Mouse (Mus musculus): ENCODE measurements around the gene Casp8. TPM values are rescaled to one million over a fixed set of nuclear protein-coding genes. Genes with fewer than 3 reads are reported as not detected.
A peak's percentile ranks its signal among the peaks of the same experiment; 100 is the strongest.
"Not testable (repeated sequence)": the region's sequence is repeated elsewhere in the genome, so short reads cannot be mapped to it uniquely, and the experiment has no call there.

Gene Casp8
- 1 to 10 TPM; 4.2 to 4.7 TPM for total RNA-seq (2021)
- long read RNA-seq, experiment 1, partial matches to known transcripts, result 0 of 4 reads
- long read RNA-seq, experiment 1, other reads (novel, unspliced or antisense), result 1 of 4 reads
- long read RNA-seq, experiment 2, partial matches to known transcripts, result 0 of 6 reads
- long read RNA-seq, experiment 2, other reads (novel, unspliced or antisense), result 1 of 6 reads

GRCm38 (mm10) chr1:58795291-58796058, at the start of gene Casp8:
Gene Casp8, plus strand, starts transcription at chr1:58795374.
- intact Hi-C loops (cut with DNase I), result no loop called here
- no peak for DNase-seq (ENCODE audit: low spot score in 2 of 2)

DNA sequence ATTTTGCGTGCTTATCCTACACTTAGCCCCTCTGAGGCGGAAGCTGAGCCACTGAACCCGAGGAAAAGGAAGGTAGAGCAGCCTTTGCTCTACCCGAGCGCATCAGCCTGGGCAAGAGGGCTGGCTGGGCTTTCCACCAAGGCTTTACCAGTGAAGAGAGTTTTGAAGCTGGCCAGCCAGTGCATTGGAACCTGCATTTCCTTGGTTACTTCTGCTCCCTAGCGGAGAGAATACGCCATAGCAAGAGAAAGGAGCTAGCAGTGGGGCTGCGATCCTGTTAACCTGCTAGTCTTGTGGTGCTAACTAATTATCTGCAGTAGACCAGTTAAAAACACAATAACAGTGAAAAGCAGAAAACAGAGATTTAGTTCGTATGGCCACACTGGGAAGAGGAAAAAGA, 48.3 kb upstream of the Casp8 start:
- intact Hi-C loops (cut with DNase I), result no loop called here

GRCm38 (mm10) chr1:58759451-58759850, 35.7 kb upstream of the Casp8 start:
- intact Hi-C loops (cut with DNase I), result no loop called here
- no peak for DNase-seq (ENCODE audit: low spot score in 2 of 2)

More for the DNA sequence above, 48.3 kb upstream of the Casp8 start:
- DNase-seq (ENCODE audit: low spot score in 2 of 2), result peak; percentile 68

- intact Hi-C loops (cut with DNase I), result no loop called here
- no peak for DNase-seq (ENCODE audit: low spot score in 2 of 2)
Measured at GRCm38 (mm10) chr1:58760581-58760980, 34.6 kb upstream of the Casp8 start.

DNA sequence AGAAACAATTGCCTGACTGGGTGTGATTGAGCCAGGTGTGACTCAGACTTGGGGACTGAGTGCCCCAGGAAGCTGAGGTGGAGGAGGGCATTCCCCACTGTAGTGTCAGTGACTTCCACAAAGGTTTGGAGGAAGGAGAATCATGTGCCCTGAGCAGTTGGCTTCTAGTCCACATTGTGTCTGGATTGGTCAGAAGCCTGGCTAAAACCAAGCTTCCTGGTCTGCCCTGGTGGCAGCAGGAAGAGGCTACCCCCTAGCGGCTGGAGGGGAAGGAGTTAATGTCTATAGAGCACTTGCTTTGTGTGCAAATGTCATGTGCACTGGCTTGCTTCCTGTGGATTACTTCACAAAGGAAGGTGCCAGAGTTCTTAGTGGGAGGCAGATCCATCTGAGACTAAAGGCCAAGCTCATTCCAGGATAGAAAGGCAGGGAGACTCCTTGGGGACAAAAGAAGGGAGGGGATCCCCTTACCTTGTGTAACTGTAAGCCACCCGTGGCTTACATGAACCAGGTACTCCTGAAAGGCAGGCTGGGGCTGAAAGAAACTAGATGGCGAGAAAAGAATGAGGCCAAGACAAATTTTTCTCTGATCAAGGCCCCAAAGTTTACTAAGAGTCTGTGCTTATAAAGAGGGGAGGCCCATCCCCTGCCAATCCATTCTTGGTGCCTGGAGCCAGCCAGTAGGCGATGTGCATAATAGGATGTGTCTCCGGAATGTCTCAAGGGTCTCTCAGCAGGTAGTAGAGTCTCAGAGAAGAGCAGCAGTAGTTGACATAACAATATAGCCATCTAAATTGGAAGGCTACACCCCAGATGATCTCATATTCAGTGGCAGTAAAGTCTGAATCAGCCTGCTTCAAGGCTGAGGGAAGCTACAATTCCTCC, 33.5 kb upstream of the Casp8 start:
- intact Hi-C loops (cut with DNase I); DNase-seq (ENCODE audit: low spot score in 2 of 2): not testable (repeated sequence)

GRCm38 (mm10) chr1:58762576-58762975, 32.6 kb upstream of the Casp8 start:
- no peak for DNase-seq (ENCODE audit: low spot score in 2 of 2)
- intact Hi-C loops (cut with DNase I), result no loop called here

GRCm38 (mm10) chr1:58766446-58766845, 28.7 kb upstream of the Casp8 start:
- DNase-seq (ENCODE audit: low spot score in 2 of 2); intact Hi-C loops (cut with DNase I): not testable (repeated sequence)

GRCm38 (mm10) chr1:58769136-58769535, 26.0 kb upstream of the Casp8 start:
- intact Hi-C loops (cut with DNase I), result no loop called here
- DNase-seq (ENCODE audit: low spot score in 2 of 2), result no peak

DNA sequence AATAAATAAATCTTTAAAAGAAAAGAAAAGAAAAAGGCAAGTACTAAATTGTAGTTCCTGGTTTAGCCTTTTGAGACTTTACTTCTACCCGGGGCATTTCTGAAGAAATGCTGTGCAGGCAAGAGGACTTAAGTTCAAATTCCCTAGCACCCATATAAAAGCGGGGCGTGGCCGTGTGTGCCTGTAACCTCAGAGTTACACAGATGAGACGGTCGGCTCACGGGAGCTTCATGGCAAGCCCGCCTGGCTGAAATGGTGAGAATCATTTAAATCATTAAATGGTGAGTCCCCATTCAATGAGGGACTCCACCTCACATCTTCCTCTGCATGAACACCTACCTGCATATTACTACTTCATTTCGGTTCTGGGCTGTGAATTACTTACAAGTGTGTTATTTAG, 25.5 kb upstream of the Casp8 start:
- no peak for DNase-seq (ENCODE audit: low spot score in 2 of 2)
- intact Hi-C loops (cut with DNase I), result loop anchor here (2.0 to 5.0 kb wide), 3 partner anchors 129 to 853 kb away; no protein-coding TSS in a partner anchor

- peak; percentile 72 to 73 for DNase-seq (ENCODE audit: low spot score in 2 of 2)
- intact Hi-C loops (cut with DNase I), result loop anchor here (2.0 to 5.0 kb wide), 3 partner anchors 129 to 852 kb away; no protein-coding TSS in a partner anchor
Measured at GRCm38 (mm10) chr1:58770111-58770720, 25.0 kb upstream of the Casp8 start.

GRCm38 (mm10) chr1:58772084-58772483, 23.1 kb upstream of the Casp8 start:
- no peak for DNase-seq (ENCODE audit: low spot score in 2 of 2)

GRCm38 (mm10) chr1:58773280-58773679, 21.9 kb upstream of the Casp8 start:
- intact Hi-C loops (cut with DNase I), result loop anchor here (5.0 kb wide), 2 partner anchors 219 to 849 kb away; no protein-coding TSS in a partner anchor
- no peak for DNase-seq (ENCODE audit: low spot score in 2 of 2)

More at GRCm38 (mm10) chr1:58772084-58772483, 23.1 kb upstream of the Casp8 start:
- intact Hi-C loops (cut with DNase I), result loop anchor here (5.0 kb wide), 2 partner anchors 220 to 850 kb away; no protein-coding TSS in a partner anchor

DNA sequence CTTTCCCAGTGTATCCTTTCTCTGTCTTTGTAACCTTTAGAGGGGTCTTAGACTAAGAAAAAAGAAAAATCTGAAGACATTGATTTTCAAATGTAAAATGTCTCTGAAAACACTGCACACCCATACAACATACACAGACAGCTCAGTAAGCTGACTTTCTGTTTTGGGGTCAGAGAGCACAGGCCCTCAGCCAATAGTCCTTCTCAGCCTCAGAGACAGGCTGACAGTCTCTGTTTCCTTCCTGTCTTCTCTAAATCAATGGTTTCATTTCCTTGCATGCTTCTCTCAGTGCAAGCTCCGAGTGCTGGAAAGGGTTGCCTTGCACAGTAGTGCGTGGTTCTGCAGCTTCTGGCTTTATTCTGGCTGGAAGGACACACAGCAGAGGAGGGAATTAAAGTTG, 21.3 kb upstream of the Casp8 start:
- intact Hi-C loops (cut with DNase I), result loop anchor here (5.0 kb wide), 2 partner anchors 218 to 848 kb away; no protein-coding TSS in a partner anchor
- DNase-seq (ENCODE audit: low spot score in 2 of 2), result no peak

DNA sequence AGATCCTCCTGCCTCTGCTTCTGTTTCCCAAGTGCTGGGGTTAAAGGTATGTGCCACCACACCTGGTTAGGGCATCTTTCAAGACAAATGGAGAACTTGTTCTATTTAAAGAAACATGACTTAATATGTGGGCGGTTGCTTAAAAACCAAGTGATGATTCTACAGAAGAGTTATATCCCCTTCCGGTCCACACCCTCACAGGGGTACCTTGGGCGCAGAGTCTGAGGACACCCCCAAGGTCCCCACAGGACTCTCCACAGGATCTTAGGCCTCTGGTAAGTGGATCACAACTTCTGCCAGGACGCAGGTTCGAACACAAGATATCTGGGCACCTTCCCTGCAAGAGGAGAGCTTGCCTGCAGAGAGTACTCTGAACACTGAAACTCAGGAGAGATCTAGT, 19.8 kb upstream of the Casp8 start:
- intact Hi-C loops (cut with DNase I), result no loop called here
- no peak for DNase-seq (ENCODE audit: low spot score in 2 of 2)

DNA sequence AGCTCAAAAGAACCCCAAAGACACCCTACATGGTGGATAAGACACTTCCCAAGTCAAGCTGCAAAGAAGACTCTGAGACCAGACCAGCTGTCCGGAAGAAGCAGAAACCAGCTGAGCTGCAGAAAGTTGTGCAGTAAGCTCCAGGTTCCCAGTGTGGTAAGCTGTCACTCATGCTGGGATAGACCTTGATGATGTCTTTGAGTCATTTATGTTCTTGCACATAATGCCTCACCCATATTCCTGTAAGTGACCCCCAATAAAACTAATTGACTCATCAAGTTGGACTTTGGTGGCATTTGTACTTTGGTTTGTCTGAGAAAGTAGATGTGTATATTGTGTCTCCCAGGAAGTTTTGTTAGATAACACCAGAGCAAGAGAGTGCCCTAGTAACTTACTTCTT, 17.6 kb upstream of the Casp8 start:
- DNase-seq (ENCODE audit: low spot score in 2 of 2), result no peak
- intact Hi-C loops (cut with DNase I), result no loop called here

- no peak for DNase-seq (ENCODE audit: low spot score in 2 of 2)
- intact Hi-C loops (cut with DNase I), result no loop called here
Measured at GRCm38 (mm10) chr1:58778226-58778625, 16.9 kb upstream of the Casp8 start.

DNA sequence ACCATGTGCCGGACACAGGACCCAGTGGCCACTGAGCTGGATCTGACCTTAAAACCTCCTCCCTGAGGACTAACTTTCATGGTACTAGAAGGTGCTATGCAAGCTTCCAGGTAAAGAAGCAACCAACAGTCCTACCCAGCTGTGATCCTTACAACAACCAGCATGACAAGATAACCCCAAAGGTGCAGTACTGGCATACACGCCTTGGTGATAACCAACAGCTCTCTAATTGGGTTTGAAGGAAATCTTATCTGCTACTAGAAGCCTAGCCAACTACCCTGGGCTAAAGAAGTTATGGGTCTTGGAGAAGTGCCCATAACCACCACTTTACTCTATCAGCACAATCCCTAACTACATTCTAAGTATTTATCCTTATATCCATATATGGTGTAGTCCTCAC, 8.9 kb upstream of the Casp8 start:
- intact Hi-C loops (cut with DNase I), result no loop called here
- no peak for DNase-seq (ENCODE audit: low spot score in 2 of 2)

GRCm38 (mm10) chr1:58788410-58788809, 6.8 kb upstream of the Casp8 start:
- no peak for DNase-seq (ENCODE audit: low spot score in 2 of 2)
- intact Hi-C loops (cut with DNase I), result no loop called here

DNA sequence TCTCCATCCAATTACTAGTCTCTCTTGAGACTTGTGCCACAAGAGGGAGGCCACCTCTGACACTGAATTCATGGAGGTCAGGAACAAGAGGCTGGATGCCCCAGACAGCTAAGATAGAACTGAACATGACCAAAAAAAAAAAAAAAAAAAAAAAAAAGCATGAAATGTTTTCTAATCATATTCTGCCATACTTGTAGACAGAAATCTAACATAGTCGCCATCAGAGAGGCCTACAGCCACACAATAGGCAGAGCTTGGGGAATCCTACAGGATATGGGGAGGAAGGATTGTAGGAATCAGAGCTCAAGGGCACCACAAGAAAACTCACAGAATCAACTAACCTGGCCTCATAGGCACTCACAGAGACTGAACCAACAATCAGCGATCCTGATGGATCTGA, 469 bp upstream of the Casp8 start:
- intact Hi-C loops (cut with DNase I), result no loop called here
- DNase-seq (ENCODE audit: low spot score in 2 of 2), result no peak

DNA sequence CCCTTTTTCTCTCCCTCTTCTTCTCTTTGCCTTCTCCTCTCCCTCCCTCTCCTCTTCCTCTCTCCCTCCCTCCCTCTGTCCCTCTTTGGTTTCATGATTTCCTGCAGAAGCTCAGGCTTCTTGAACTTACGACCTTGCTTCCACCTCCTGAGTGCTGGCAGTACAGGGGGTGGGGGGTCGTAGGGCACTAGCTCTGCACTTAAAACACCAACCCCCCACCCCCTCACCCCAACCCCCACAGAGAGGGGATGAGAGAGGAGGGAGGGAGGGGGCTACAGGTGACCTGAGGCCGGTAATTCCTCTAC, 837 bp downstream of the Casp8 start:
- intact Hi-C loops (cut with DNase I), result no loop called here
- no peak for DNase-seq (ENCODE audit: low spot score in 2 of 2)

All from left cerebral cortex, postnatal 14 days (tissue).